Mouse (Mus musculus): Measurements from ENCODE around the gene Myh11.

Gene Myh11

GRCm38 (mm10) chr16:14272374-14272965, 18.7 kb downstream of the Myh11 start:
- no peak for DNase-seq (ENCODE audit: low spot score in 2 of 2)

DNA sequence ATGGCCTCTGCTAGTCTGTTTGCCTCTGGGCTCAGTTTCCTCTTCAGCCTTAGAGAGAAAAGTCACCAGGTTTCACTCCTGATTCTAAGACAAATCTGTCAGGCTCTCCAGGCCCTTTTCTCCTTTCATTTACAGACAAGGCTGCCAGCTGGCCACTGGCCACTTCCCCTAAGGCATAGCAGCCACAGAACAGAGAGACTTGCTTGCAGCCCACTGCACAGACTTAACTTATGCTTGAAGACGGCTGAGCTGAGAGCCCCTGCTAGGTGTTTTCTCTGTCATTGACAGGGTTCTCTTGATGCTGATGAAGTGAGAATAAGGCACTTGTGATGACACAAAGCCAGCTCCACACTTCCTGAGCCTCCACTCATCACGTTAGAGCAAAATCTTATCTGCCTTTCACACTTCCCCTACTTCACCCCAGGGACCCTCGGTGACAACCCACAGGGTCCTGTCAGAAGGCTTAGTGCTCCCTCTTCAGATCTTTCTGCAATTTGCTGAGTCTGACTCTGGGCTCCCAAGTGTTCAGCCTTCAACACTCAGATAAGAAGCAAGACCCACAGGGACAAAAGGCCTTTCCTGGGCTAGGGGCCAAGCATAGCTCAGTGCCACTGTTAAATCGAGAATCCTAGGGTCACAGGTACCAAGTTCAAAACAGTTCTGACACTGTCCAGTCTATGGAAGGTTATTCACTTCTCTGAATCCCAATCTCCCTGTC, 25.8 kb downstream of the Myh11 start:
- DNase-seq (ENCODE audit: low spot score in 2 of 2) = no peak

GRCm38 (mm10) chr16:14264504-14264903, 26.7 kb downstream of the Myh11 start:
- DNase-seq (ENCODE audit: low spot score in 2 of 2) = no peak

DNA sequence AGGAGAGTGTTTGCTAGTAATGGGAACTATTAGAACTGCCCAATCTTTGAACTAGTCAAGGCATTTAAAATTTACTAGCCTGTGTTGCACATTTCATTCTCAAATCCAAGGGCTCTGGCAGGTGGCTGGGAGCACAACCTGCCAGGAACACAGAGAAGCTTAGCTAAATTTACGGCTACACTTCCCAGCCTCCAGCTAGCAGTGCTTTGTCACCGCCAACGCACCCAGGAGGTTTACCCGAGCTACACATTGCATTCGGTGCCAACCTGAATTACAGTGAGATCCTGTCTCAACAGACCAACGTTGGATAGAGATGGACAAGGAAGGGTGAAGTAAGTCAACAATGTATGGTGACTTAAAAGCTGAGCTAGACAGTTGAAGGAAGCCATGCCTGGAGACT, 27.9 kb downstream of the Myh11 start:
- DNase-seq (ENCODE audit: low spot score in 2 of 2) = no peak

- no peak for DNase-seq (ENCODE audit: low spot score in 2 of 2)
Observed at GRCm38 (mm10) chr16:14262410-14262809, 28.8 kb downstream of the Myh11 start.

DNA sequence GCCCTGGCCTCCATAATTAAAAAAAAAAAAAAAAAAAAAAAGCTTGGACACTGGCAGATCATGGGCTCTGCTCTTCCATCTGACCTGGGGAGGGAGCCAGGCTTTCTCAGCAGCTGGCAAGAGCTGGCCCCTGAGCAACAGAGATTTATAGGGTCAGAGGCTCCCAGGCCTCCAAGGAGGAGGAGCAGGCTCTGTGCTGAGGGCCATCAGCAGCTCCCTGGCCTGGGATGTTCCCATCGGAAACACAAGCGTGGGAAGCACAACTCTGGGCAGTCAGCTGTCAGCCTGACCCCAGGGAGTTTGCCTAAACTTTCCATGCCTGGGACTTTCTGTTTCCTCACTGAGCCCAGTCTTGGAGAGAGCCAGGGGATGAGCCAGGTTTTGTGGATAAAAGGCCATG, 32.3 kb downstream of the Myh11 start:
- DNase-seq (ENCODE audit: low spot score in 2 of 2) = peak; percentile 4 to 15

GRCm38 (mm10) chr16:14253586-14253985, 37.6 kb downstream of the Myh11 start:
- DNase-seq (ENCODE audit: low spot score in 2 of 2) = no peak

DNA sequence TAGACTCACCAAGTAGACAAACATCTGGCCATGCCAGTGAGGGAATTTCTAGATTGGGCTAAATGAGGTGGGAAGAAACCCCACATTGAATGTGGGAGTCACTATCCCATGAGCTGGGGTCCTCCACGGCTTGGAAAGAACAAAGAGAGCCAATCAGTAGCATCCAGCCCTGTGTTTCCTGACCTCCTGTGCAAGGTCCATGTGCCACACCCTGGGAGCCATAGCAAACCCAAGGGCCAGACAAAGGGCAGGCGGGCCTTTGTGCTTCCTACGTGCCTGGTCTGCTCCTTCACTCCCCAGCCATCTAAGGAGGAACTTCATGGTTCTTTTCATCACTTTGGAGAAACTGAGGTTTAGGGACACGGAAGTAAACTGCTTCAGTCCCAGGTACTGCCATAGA, 38.3 kb downstream of the Myh11 start:
- no peak for DNase-seq (ENCODE audit: low spot score in 2 of 2)

- no peak for DNase-seq (ENCODE audit: low spot score in 2 of 2)
Observed at GRCm38 (mm10) chr16:14249913-14250312, 41.3 kb downstream of the Myh11 start.

DNA sequence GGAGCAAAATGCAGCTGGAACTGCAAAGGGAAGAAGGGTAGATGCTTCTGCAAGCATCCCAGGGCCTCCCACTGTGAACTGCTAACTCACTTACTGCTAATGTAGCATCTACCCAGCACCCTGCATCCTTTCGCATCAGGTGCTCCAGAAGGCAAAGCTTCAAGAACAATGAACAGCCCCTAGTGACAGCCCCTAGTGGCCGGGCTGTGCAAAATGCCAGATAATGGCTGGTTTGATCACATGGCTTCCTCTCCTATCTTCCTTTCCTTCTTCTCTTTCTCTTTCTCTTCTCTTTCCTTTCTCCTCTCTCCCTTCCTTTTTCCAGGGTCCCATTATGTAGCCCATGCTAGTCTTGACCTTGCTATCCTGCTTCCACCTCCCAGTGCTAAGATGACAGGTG, 48.6 kb downstream of the Myh11 start:
- DNase-seq (ENCODE audit: low spot score in 2 of 2) = no peak

DNA sequence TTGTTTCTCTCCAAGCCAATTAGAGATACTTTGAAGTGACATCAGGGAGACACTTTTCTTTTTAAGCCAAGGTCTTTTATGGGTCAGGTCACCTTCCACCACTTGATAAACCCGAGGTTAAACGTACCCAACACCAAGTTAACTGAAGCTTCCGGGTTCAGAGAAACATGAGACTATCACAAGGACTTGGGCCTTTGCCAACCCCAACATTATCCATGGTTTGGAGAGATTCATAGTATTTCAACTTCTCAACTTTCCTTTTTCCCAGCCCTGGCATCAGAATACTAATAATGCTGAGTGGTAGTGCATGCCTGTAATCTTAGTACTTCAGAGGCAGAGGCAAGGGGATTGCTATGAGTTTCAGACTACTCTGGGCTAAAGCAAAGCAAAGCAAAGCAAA, 49.1 kb downstream of the Myh11 start:
- DNase-seq (ENCODE audit: low spot score in 2 of 2) = no peak

DNA sequence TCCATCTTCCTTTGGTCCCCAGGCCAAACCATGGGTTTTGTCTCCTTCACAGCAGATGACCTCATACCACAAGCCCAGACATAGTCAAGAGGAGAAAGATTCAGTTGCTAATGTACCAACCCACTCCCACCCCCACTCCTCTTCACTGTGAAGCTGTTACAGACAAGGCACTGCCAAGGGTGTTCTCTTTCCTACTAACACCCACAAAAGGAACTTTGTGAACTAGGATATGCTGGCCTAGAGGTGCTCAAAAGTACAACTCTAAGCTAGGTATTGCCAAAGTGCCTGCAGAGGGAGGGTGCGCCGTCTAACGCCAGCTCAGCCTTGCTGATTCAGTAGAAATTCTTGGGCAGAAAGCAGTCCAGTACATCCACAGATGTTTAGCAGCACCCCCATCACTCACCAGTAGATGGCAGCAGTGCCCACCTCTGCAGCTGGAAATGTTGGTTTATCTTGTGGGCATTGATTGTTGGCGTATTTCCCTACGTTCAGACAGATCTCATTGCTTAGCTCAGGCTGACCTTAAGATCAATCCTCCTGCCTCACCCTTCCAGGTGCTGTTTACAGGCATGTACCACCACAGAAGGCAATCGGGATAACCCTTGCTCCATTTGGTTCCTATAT, 54.0 kb downstream of the Myh11 start:
- peak; percentile 19 to 41 for DNase-seq (ENCODE audit: low spot score in 2 of 2)

DNA sequence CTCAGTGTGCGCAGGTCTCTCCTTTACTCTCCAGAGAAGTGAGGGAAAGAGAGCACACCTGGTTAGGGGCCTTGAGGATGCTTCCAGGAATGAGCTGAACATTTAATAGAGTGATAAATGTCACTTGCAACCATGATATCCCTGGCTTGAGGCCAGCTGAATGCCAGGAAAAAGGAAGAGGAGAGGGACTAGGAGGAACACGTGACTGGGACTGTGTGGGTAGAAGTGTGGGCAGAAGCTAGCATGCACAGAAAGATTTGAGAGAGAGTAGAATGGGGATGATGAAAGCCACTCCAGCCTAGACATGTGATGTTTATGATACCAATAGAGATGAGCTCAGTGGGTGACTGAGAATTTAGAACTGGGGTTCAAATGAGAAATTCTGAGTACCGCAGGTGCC, 76.0 kb downstream of the Myh11 start:
- DNase-seq (ENCODE audit: low spot score in 2 of 2) = no peak

DNA sequence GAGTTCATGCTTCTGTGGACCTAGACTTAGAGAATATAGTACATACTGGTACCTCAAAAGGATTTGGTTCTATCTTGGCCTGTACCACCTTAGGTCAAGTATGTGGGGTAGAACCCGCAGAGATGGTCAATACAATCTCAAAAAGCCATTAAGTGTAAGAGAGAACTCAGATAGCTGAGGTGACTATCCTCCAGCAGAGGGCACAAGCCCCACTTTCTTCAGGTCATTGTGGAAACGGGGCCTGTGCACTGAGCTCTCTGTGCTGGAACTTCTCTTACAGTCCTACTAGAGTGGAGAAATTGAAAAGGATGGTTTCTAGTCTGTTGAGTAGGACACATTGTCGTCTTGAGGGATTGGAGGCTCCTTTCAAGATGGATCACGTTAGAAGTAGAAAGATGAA, 92.4 kb downstream of the Myh11 start:
- DNase-seq (ENCODE audit: low spot score in 2 of 2) = no peak

GRCm38 (mm10) chr16:14195427-14195826, 95.7 kb downstream of the Myh11 start:
- DNase-seq (ENCODE audit: low spot score in 2 of 2) = peak in 1 of 2 experiments; percentile 22

DNA sequence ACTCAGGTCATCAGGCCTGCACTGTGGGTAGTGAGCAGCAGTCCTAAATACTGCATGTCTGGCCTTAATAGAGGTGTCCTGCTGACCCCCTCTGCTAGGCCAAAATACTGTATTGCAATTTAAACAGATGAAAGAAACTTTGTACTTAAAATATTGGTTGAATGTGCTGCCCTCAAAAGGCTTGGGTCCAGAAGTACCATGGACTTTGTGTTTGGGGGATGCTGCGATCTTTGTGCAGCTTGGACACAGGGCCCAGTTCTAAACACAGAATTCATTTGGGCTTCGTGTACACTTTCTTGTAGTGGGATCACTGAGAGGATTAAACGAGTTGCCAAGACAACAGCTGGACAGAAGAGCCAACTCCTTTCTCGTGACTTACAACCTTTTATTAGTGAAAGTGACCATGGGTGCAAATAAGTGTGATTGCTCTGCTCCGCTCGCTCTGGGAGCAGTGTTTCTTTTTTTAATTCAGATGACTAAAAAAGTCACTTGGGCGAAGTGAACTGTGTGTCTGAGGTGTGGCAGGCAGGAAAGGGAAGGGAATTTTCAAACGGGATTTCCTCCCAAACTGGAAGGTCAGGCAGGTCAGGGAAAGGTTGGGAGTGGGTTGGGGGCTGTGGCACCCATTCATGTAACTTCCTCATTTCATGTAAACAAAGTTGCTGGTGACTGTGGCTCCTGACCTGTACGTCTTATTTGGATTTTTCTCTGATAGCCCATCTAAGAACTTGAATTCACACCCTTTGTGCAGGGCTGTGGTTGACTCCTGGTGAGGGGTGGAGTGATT, 96.8 kb downstream of the Myh11 start:
- no peak for DNase-seq (ENCODE audit: low spot score in 2 of 2)

DNA sequence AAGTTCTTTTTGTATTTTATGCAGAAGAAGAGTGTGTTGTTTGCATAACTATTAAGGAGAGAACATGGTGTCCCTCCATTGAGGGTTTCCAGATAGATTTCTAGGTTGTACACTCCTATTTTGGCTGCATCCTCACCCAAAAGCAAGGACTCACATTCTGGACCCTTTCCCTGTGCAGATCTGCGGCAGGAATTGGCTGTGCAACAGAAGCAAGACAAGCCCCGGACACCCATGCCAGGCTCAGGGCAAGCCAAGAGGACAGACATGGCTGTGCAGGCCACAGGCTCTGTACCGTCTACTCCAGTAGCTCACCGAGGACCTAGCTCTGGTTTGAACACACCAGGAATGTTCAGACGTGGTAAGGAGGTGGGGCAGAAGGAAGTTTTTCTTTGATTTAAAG, 105.7 kb downstream of the Myh11 start:
- DNase-seq (ENCODE audit: low spot score in 2 of 2) = no peak

- no peak for DNase-seq (ENCODE audit: low spot score in 2 of 2)
Observed at GRCm38 (mm10) chr16:14183856-14184255, 107.3 kb downstream of the Myh11 start.

GRCm38 (mm10) chr16:14182360-14182759, 108.8 kb downstream of the Myh11 start:
- no peak for DNase-seq (ENCODE audit: low spot score in 2 of 2)

DNA sequence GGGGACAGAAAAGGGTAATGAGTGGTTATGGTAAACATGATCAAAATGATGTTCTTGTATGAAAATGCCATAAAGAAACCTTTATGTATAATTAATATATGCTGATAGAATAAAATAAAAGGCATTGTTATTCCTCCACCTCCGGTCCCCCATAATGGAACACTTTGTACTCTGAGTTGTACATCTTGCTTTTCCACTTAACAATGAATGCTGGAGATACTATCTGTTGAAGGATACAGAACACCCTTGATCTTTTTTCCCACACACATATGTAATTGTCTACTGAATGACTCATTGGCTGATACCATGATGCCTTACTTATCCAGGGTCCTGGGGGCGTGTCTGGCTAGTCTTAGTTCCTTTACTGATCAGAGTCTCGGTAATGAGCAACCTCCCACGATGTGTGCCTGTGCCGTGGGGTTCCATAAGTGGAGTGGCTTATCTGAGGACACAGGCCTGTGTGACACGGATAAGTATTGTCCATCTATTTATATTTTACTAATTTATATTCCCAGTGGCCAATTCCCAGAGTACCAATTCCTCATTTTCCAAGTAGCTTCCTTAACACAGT, 110.9 kb downstream of the Myh11 start:
- no peak for DNase-seq (ENCODE audit: low spot score in 2 of 2)

DNA sequence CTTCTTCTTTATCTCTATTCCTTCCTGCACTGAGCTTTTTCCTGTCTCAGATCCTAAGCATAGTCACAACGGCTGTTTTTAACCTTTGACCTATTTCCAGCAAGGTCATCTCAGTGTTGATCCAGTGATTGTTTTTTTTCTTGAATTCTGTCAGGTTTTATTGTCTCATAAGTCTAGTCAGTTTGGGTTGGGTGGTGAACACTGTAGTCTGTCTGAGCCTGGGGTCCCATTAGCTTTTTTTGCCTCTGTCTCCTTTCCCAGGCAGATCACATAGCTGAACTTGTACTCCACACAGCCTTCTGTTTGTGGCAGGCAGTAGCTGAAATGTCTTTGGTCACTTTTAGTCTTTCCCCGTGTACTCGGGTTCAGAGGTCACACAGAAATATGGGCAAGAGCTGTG, 113.1 kb downstream of the Myh11 start:
- DNase-seq (ENCODE audit: low spot score in 2 of 2) = no peak

GRCm38 (mm10) chr16:14169706-14170105, 121.5 kb downstream of the Myh11 start:
- no peak for DNase-seq (ENCODE audit: low spot score in 2 of 2)
